Mouse (Mus musculus) mammary gland, adult 2 months (tissue): ENCODE data around the gene Pigq. TPM values are rescaled to one million over a fixed set of nuclear protein-coding genes. Genes with fewer than 3 reads are reported as not detected.

Experiments
- polyA plus RNA-seq: library from polyadenylated mRNA; depleted of rRNA; stranded (reverse); fragments of >200 nt; gene quantifications from 2 replicates; pipeline ENCODE4 v1.2.3, GENCODE M21; 2012; ENCODE audit warnings: low replicate concordance; rRNA removed

The Pigq gene
- 132 and 209 TPM in 2 replicates for polyA plus RNA-seq

DNA sequence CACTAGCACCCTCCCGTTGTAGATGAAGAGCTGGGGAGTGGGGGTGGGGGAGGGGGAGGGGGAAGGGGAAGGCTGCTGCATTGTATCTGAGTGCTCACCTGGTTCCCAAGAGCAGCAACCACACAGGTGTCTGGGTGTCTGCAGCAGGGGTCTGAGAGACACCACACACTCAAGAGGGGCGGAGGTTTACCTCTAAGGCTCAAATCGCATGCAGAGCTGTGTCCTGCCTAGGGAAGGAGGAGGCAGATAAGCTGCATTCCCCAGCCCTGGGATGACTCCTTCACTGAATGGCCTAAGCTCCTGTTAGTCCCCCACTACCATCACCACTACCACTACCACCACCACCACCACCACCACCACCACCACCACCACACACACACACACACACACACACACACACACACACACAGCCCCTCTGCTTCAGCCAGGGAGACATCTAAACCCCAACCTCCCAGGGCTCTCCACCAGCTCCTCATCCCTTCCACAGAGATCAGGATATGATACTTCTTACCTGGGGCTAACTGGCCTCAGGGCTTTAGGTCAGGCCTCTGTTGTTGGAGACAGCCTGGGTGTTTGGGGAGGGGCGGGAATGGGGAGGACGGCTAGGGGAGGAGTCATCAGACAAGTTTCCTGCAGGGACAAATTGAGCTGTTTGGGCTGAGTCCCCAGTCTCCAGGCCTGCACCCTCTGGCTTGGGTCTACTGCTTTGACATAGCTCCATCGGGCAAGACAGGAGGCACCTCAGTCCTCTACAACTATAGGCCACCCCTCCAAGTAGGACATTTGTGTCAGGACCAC, at the start of gene Pigq, which contains the start of gene Nhlrc4:
TSS of gene Pigq (minus strand) at position 571 of the 798 bp plus-strand sequence.
TSS of gene Nhlrc4 (minus strand) at position 596 of the 798 bp plus-strand sequence.

GRCm38 (mm10) chr17:25985306-25986294, 40.9 kb upstream of the Pigq start, which contains the start of gene Capn15:
Gene Capn15 (minus strand): TSS chr17:25985796.

DNA sequence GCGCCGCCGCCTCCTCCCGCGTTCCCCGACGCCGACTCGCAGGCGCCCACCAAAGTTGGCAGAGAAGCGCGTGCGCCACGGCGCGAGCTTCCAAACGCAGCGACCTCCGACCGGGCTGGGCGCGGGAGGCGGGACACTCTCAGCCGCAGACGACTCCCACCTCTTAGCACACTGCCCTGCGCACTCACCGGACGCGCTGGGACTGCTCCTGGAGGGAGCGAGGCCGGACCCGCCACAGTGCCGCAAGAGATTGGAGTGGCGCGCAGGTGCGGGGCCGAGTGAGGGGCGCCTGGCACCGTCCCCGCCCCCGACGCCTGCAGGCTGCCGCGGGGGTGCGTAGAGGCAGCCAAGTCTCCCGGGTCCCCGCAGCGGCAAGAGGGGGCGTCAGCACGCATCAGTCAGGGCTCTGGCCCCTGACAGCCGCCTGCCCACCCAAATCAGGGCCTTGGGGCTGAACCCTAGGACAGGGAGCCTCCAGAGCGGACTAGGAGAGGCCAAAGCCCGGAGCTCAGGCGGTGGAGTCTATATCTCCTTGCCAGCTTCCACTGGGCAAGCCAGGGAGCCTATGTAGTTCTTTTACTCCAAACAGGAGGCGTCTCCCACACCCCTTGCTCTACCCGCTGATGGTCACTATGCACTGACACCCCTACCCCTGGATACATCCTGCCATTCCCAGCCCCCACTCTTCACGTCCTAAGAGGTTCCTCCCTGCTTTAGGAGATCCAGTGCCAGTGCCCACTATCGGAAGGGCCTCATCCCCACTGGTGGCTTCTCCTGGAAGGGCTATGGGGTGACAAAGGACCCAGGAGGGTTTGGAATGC, 7.3 kb upstream of the Pigq start, which contains the start of gene A930017K11Rik:
TSS of gene A930017K11Rik (minus strand) at position 763 of the 821 bp plus-strand sequence.

DNA sequence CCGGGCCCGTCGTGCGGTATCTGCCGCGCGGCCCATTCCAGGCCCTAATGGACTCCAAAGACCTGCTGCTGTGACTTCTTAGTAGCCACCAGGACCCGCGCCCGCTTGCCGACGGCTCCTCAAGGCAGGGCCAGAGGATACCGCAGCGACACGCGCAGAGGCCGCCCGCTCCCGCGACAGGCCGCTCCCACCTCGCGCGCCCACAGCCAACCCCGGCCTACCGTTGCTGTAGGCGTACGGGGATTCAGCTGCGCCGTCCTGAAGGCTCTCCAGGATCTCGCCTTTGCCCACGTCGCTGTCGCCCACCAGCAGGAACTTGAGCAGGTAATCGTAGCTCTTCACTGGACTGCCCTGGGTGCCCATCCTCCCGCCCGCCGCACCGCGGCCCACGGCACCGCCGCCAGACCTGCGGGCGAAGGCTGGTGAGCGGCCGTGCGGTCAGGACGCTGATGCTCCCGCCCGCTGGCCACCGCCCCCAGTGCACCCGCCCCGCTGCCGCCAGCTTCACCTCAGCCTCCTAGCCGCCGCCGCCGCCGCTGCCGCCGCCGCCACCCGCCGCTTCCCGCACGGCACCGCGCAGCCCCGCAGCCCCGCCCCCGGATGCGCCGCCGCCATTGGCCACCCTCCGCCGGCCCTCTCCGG, 25.5 kb downstream of the Pigq start, which contains the start of gene Rab40c:
TSS of gene Rab40c (minus strand) at position 584 of the 642 bp plus-strand sequence.

DNA sequence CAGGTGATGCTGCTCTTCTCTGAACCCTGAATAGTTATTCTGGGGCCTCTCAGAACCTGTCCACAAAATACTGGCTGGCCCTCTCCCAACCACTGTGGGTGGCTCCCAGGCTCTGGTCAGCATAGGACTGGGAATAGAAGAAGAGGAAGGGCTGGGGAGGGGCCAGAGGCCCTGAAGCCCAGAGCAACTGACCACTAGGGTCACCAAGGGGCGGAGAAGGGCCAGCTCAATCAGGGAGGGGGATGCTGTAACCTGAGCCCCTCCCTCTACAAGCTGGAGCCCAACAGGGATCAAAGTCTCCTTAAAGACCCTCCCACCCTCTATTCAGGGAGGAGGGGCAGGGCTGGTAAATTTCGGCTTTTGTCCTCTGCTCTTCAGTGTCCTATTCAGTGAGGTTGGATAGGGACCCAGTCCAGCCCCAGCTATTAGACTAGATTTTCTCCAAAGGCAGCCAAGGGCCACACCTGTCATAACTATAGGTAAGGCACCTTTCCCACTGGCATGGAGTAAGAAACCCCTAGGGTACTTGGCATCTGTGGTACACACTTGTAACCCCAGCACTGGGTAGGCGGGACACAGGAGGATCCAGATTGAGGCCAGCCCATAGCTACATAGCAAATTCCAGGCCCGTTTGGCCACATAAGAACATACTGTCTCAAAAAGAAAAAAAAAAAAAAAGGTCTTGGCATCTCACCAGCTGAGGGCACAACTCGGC, 64.4 kb downstream of the Pigq start, which contains the start of gene Wfikkn1:
TSS of gene Wfikkn1 (minus strand) at position 663 of the 715 bp plus-strand sequence.

Other genes starting within 250 kb of the Pigq start
- gene Gng13, start 227.8 kb downstream of the Pigq start, polyA plus RNA-seq: not detected in 2 replicates
- 4.7 and 6.1 TPM in 2 replicates for gene Chtf18, start 217.5 kb downstream of the Pigq start, polyA plus RNA-seq
- 41.7 and 54.2 TPM in 2 replicates for gene Rpusd1, start 217.3 kb downstream of the Pigq start, polyA plus RNA-seq
- gene Mslnl, start 208.9 kb downstream of the Pigq start, polyA plus RNA-seq: 0.14 and 0.17 TPM in 2 replicates
- gene Msln, start 190.6 kb downstream of the Pigq start, polyA plus RNA-seq: 0.10 and 0.33 TPM in 2 replicates
- 20.4 and 28.7 TPM in 2 replicates for gene Narfl, start 171.2 kb downstream of the Pigq start, polyA plus RNA-seq
- gene Haghl, start 159.3 kb downstream of the Pigq start, polyA plus RNA-seq: 36.0 and 41.6 TPM in 2 replicates
- not detected in 2 replicates for gene Ccdc78, start 158.4 kb downstream of the Pigq start, polyA plus RNA-seq
- 114 and 133 TPM in 2 replicates for gene Fam173a, start 152.0 kb downstream of the Pigq start, polyA plus RNA-seq
- 0.88 TPM in 1 of 2 replicates, not detected in the other for gene AC134908.4, start 149.3 kb downstream of the Pigq start, polyA plus RNA-seq
- 35.1 and 74.2 TPM in 2 replicates for gene Metrn, start 147.8 kb downstream of the Pigq start, polyA plus RNA-seq
- 0.97 and 1.1 TPM in 2 replicates for gene Fbxl16, start 135.9 kb downstream of the Pigq start, polyA plus RNA-seq
- gene Wdr24, start 121.3 kb downstream of the Pigq start, polyA plus RNA-seq: 41.0 and 41.4 TPM in 2 replicates
- 56.2 and 97.4 TPM in 2 replicates for gene Jmjd8, start 116.1 kb downstream of the Pigq start, polyA plus RNA-seq
- 122 and 125 TPM in 2 replicates for gene Stub1, start 111.5 kb downstream of the Pigq start, polyA plus RNA-seq
- gene Rhbdl1, start 107.6 kb downstream of the Pigq start, polyA plus RNA-seq: 44.8 and 79.9 TPM in 2 replicates
- 63.0 and 78.8 TPM in 2 replicates for gene Gm20683, start 103.2 kb downstream of the Pigq start, polyA plus RNA-seq
- 85.6 and 87.3 TPM in 2 replicates for gene Rhot2, start 100.1 kb downstream of the Pigq start, polyA plus RNA-seq
- 34.5 and 41.1 TPM in 2 replicates for gene Wdr90, start 83.4 kb downstream of the Pigq start, polyA plus RNA-seq
- gene Mcrip2, start 76.2 kb downstream of the Pigq start, polyA plus RNA-seq: 102 and 244 TPM in 2 replicates
- gene Mettl26, start 69.9 kb downstream of the Pigq start, polyA plus RNA-seq: 71.6 and 142 TPM in 2 replicates
- gene Wfikkn1, start 64.1 kb downstream of the Pigq start, polyA plus RNA-seq: 0.98 and 1.3 TPM in 2 replicates
- 36.1 and 46.6 TPM in 2 replicates for gene Rab40c, start 25.2 kb downstream of the Pigq start, polyA plus RNA-seq
- not detected in 2 replicates for gene Nhlrc4, start within 50 bp of the Pigq start, polyA plus RNA-seq
- gene A930017K11Rik, start 7.6 kb upstream of the Pigq start, polyA plus RNA-seq: 0.05 TPM in 1 of 2 replicates, not detected in the other
- gene Capn15, start 40.9 kb upstream of the Pigq start, polyA plus RNA-seq: 36.5 and 53.9 TPM in 2 replicates
- 27.5 and 39.5 TPM in 2 replicates for gene Rab11fip3, start 124.6 kb upstream of the Pigq start, polyA plus RNA-seq
- 15.7 and 24.9 TPM in 2 replicates for gene Decr2, start 145.4 kb upstream of the Pigq start, polyA plus RNA-seq
- gene Nme4, start 150.7 kb upstream of the Pigq start, polyA plus RNA-seq: 19.1 and 19.2 TPM in 2 replicates
- gene Tmem8, start 168.4 kb upstream of the Pigq start, polyA plus RNA-seq: 45.9 and 49.6 TPM in 2 replicates
- 61.5 and 62.7 TPM in 2 replicates for gene Mrpl28, start 178.6 kb upstream of the Pigq start, polyA plus RNA-seq
- gene Axin1, start 193.8 kb upstream of the Pigq start, polyA plus RNA-seq: 16.8 and 17.2 TPM in 2 replicates